Mouse (Mus musculus) urinary bladder, adult 2 months (tissue): ENCODE data around the gene Ice1. TPM values are rescaled to one million over a fixed set of nuclear protein-coding genes. Genes with fewer than 3 reads are reported as not detected.

Experiments used
- DNase-seq: peaks from one replicate; pipeline ENCODE4 v3.0.0; 2022; ENCODE audit warnings: low spot score
- polyA plus RNA-seq: library from polyadenylated mRNA; depleted of rRNA; stranded (reverse); fragments of >200 nt; gene quantifications from 2 replicates; pipeline ENCODE4 v1.2.3, GENCODE M21; 2012; rRNA removed

Ice1 gene
- polyA plus RNA-seq, 1 experiment: 35.4 TPM

- no peak for DNase-seq
Measured at GRCm38 (mm10) chr13:70574216-70574615, 63.2 kb downstream of the Ice1 start.

DNA sequence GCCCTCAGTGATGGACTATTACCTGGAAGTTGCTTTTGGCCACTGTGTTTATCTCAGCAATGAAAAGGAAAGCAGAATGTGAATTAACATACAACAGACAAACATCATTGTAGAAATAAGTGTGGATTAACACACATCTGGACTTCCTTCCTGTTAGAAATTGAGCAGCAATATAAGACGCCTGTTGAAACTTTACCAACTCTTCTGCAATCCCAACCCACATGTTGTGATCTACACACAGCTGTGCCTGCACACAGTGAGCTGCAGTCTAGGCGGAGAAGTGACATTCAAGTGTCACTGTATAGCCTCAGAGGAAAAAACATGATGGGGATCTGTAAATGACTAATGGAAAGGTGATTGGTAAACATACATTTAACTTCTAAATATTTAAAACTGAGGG is 69.5 kb downstream of the Ice1 start:
- no peak for DNase-seq

GRCm38 (mm10) chr13:70553456-70553855 is 84.0 kb downstream of the Ice1 start:
- no peak for DNase-seq

DNA sequence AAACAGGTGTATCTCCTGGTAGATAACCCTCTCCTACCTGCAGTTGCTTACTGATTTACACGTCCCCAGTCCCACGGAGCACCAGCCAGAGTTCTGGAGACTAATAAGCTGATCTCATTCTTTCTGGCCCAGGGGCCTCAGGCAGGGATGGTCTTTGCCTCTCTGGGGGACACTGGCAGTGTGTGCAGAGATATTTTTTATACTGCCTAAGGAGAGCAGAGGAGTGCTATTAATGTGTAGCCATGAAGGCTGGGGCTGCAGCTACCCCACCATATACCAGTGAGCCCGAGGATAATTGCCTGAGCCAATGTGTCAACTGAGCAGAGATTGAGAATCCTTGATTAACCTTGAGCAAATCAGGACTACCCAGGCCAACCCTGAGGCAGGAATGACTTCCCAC is 90.0 kb downstream of the Ice1 start:
- no peak for DNase-seq

GRCm38 (mm10) chr13:70545261-70545660 is 92.2 kb downstream of the Ice1 start:
- DNase-seq: no peak

GRCm38 (mm10) chr13:70539842-70540241 is 97.6 kb downstream of the Ice1 start:
- DNase-seq: no peak

DNA sequence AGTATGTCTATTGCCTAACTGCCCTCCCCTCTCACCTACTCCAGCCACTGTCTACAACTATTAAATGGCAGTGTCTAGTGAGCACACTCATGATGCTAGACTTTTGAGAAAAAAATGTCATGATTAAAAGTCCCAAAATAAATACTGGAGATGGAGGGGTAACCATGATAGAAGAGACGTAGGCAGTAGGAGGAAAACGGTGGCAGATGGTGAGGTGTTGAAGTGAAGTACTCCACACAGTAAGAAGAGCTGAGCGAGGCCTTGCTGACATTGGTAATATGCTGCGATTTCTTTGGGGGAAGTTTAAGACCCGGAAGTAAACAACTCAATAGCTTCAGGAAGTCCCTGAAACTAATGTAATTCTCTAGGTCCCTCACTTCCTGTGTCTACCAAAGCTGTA is 104.0 kb downstream of the Ice1 start:
- DNase-seq: no peak

GRCm38 (mm10) chr13:70532719-70533118 is 104.7 kb downstream of the Ice1 start:
- DNase-seq: no peak

- no peak for DNase-seq
Measured at GRCm38 (mm10) chr13:70517651-70518050, 119.8 kb downstream of the Ice1 start.

- DNase-seq: no peak
Measured at GRCm38 (mm10) chr13:70515004-70515403, 122.4 kb downstream of the Ice1 start.

DNA sequence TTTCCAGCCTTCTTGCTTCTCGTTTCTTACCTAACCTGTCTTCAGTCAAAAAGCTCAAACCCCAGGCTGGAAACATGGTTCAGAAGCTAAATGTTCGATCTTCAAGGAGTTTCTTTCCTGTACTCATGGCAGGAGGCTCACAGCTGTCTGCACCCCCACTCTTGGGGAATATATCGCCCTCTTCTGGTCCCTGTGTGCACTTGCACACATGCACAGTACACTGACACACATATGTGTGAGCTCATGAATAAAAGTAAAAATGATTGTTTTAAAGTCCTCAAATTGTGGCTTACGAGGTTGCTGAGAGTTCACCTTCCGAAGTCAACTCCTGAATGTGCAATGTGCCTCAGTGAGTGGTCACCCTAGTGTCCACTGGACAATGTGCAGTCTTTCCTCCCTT is 127.2 kb downstream of the Ice1 start:
- no peak for DNase-seq

- no peak for DNase-seq
Measured at GRCm38 (mm10) chr13:70509375-70510016, 127.9 kb downstream of the Ice1 start.

DNA sequence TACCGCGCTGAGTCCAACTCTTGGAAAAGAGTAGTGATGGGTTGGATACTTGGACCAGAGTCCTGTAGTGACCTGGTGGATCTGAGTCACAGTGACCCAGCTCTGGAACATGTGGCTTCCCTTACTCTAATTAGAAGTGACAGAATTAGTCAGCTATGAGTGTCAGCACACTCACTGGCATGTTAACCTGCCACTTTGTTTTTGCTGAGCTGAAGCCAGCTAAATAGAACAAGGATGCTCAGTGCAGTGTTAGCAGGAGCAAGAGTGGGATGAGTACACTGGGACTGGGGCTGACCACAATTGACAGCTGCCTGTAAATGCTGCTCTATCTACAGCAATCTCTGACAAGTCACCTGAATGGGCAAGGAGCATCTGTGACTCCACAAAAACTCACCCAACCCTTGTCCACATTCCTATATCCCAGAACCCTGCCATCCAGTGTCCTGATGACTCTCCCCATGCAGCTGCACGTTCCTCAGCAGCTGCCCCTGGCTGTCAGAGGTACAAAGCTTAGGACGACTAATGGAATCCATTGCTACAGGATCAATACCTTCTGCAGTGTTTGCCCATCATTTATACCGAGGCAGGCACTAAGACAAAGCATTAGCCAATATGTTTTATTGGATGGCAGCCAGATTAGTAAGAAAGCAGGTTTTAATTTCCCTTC is 128.6 kb downstream of the Ice1 start:
- DNase-seq: no peak

Other genes with a start within 250 kb of the Ice1 start
- 0.09 and 0.18 TPM in 2 replicates for gene Adamts16, start 204.2 kb upstream of the Ice1 start, polyA plus RNA-seq